Mouse (Mus musculus): ENCODE data around the gene Lmna. TPM values are rescaled to one million over a fixed set of nuclear protein-coding genes. Genes with fewer than 3 reads are reported as not detected.

The Lmna gene
- polyA plus RNA-seq, 1 experiment from 2014 or later = 109 TPM

DNA sequence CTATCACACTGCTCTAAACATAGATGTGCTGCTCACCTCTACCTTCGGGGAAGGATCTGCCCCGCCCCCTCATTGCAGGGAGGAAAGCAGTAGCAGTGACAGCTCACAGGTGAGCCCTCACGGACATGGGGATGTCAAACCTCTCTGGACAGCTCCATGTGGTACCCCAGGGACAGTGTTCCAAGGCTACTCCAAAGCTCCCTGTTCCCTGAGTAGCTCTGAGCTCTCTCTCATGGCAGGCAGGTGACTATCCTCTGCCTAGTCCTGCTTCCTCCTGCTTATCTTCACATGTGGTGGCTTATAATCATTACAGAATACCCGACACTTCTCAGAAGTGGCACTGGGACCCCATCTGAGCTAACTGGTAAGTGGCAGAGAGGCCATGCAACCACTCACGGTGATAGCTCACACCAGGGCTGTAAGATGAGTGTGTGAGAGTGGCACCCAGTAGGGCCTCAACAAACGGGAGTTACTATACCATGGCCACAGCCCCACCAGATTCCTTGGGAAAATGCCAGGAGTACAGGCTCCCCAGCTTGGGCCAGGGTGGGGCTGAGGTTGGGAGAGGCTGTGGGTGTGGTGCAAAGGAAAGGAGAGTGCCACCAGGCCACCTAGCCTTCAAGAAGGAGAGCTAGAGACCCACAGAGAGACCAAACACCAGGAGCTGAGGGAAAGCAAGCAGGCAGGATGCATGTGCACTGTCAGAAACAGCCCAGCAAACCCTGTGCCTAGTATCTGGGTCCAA lies 37.1 kb upstream of the Lmna start:
- no peaks in the 10 kb centered on the region for H3K27me3 ChIP-seq
- H3K4me3 ChIP-seq = no peak overlapping the region
- peaks cover 11% of the 10 kb centered on the region for H3K4me1 ChIP-seq
- ATAC-seq (ENCODE audit: insufficient number of reproducible peaks, insufficient read depth, low FRiP score, low TSS enrichment) = no peak
- H3K9me3 ChIP-seq = no peaks in the 10 kb centered on the region
- no peak overlapping the region for H3K4me2 ChIP-seq (replicated peaks)
- 78% methylated on average over 6 of the region's 6 CpGs for WGBS
- no peak overlapping the region for H3K27ac ChIP-seq
- no peak overlapping the region for H3K9ac ChIP-seq
- no peaks in the 10 kb centered on the region for H3K36me3 ChIP-seq

DNA sequence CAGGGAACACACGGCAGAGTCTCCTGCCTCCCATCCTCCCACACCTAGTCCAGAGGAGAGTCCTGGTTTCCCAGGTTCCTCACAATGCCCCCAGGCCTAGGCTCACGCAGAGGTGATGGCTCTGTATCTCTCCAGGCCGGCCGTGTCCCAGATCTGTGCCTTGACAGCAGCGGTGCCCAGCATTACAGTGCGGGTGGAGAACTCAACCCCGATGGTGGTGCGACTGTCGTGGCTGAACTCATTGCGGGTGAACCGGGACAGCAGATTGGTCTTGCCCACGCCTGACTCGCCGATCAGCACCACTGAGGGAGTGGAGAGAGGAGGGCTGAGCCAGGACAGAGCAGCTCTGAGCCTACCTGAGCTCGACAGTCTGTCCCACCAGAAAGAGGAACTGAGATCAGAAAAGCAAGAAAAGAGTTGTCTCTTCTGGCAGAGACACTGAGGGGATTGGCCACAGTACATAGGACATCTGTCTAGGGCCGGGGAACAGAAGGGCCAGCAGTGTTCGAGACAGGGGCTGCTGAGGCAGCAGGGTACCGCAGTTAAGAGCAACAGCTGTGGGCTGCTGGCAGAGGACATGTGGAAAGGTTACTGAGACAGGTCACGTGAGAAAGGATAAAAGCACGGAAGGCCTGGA lies 35.3 kb upstream of the Lmna start:
- no peak for ATAC-seq (ENCODE audit: insufficient number of reproducible peaks, insufficient read depth, low FRiP score, low TSS enrichment)
- Histone ChIP-seq H3K36me3 (peaks cover 13% of the 10 kb centered on the region), H3K4me1 (peaks cover 17% of the 10 kb centered on the region), H3K4me3 (no peak overlapping the region), H3K9me3 (no peaks in the 10 kb centered on the region), H3K27ac (no peak overlapping the region), H3K27me3 (no peaks in the 10 kb centered on the region), H3K9ac (no peak overlapping the region), H3K4me2 (replicated peaks) (no peak overlapping the region)
- WGBS = 59% methylated on average over 20 of the region's 20 CpGs

DNA sequence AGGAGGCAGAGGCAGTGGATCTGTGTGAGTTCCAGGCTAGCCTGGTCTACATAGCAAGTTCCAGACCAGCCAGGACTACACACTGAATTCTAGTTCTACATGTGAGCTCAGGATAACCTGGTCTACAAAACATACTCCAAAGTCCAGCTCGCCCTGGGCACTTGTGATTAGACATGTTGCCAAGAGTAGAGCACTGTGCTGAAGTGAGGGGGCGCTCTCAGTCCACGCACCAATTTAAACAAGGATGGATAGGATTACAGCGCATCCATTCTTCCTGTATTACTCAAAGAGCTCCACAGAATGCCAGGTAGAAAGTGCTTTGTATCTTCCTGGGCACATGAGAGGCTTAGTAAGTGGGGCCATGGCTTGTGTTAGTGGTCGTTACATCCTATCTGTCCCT lies 34.8 kb upstream of the Lmna start:
- Histone ChIP-seq H3K27me3 (no peaks in the 10 kb centered on the region), H3K36me3 (peaks cover 16% of the 10 kb centered on the region), H3K4me3 (no peak overlapping the region), H3K9ac (no peak overlapping the region), H3K4me2 (replicated peaks) (no peak overlapping the region), H3K4me1 (peaks cover 19% of the 10 kb centered on the region), H3K27ac (no peak overlapping the region), H3K9me3 (no peaks in the 10 kb centered on the region)
- WGBS = 34% methylated on average over 5 of the region's 5 CpGs
- no peak for ATAC-seq (ENCODE audit: insufficient number of reproducible peaks, insufficient read depth, low FRiP score, low TSS enrichment)

DNA sequence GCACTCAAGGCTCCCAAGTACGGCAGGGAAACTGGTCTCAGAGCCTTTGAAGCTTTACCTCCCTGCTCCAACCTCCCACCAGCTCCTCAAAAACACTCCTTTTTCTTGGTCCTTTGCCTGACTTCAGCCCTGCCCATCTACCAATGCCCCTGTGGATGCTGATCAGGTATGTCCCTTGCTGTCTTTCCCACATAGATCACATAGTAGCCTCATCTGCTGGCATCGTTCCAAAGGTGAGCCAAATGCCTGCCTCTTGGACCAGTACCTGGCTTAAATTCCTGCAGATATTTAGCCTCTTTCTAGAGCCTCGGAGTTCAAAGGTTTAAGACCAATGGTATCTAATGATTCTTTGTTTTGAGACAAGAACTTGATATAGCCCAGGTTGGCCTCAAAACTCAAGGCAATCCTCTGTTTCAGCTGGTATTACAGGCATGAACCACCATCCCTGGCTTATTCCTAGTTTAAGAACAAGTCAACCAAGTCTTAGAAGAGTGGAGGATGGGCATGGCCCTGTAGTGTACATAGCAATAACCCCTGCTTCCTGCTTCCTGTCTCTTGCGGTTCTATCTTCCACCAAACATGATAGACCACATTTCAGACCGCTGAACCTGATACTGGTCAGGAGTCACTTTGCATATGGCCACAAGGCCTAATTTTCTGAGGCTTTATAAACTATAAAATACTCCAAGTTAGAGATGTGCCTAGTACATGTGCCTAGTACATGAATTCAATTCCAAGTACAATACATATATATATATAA lies 34.1 kb upstream of the Lmna start:
- 69% methylated on average over 5 of the region's 5 CpGs for WGBS
- no peak overlapping the region for H3K27ac ChIP-seq
- no peaks in the 10 kb centered on the region for H3K9me3 ChIP-seq
- H3K4me3 ChIP-seq = no peak overlapping the region
- H3K9ac ChIP-seq = no peak overlapping the region
- peaks cover 23% of the 10 kb centered on the region for H3K4me1 ChIP-seq
- no peak overlapping the region for H3K4me2 ChIP-seq (replicated peaks)
- H3K27me3 ChIP-seq = no peaks in the 10 kb centered on the region
- H3K36me3 ChIP-seq = peaks cover 17% of the 10 kb centered on the region
- no peak for ATAC-seq (ENCODE audit: insufficient number of reproducible peaks, insufficient read depth, low FRiP score, low TSS enrichment)

DNA sequence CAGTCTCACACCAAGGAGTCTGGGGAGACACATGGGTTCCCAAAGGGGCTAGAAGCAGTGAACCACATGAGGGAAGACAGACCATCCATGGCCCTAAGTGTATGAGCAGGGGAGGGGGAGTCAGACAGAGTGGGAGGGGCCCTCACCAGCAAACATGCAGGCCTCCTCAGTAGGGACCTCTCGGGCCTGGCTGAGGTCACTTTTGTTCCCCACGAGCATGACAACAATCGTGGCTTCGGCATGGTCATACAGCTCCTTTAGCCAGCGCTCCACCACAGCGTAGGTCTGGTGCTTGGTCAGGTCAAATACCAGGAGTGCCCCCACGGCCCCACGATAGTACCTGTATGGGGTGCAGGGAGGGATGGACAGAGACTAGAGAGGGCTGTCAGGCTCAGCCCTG lies 33.4 kb upstream of the Lmna start:
- peaks cover 24% of the 10 kb centered on the region for H3K36me3 ChIP-seq
- no peaks in the 10 kb centered on the region for H3K27me3 ChIP-seq
- H3K9me3 ChIP-seq = no peaks in the 10 kb centered on the region
- no peak for ATAC-seq (ENCODE audit: insufficient number of reproducible peaks, insufficient read depth, low FRiP score, low TSS enrichment)
- H3K27ac ChIP-seq = no peak overlapping the region
- H3K4me3 ChIP-seq = no peak overlapping the region
- WGBS = 77% methylated on average over 8 of the region's 8 CpGs
- no peak overlapping the region for H3K9ac ChIP-seq
- peaks cover 30% of the 10 kb centered on the region for H3K4me1 ChIP-seq
- H3K4me2 ChIP-seq (replicated peaks) = no peak overlapping the region

DNA sequence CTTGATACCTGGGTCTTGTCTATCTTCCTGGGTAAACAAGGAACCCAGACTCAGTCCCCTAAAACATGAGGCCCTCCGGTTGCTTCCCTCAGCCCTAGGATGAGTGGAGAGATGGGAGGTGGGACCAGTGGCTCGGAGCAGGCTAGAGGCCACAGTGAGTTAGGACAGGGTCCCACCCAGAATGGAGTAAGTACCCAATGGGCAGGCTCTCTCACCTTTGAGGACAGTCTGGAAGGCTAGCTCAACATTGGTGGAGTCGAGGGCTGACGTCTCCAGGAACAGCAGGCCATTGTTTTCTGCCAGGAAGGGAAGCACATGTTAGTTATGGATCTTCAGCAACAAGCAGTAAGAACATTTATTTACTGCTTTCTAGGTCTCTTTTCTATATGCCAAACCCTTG lies 32.7 kb upstream of the Lmna start:
- no peaks in the 10 kb centered on the region for H3K27me3 ChIP-seq
- H3K27ac ChIP-seq = 0 out of 2 replicates have a peak overlapping the region, but pooled peaks have one; percentile 23
- H3K9ac ChIP-seq = no peak overlapping the region
- no peaks in the 10 kb centered on the region for H3K9me3 ChIP-seq
- peaks cover 31% of the 10 kb centered on the region for H3K36me3 ChIP-seq
- no peak overlapping the region for H3K4me3 ChIP-seq
- 38% methylated on average over 4 of the region's 4 CpGs for WGBS
- H3K4me2 ChIP-seq (replicated peaks) = no peak overlapping the region
- peaks cover 37% of the 10 kb centered on the region for H3K4me1 ChIP-seq
- ATAC-seq (ENCODE audit: insufficient number of reproducible peaks, insufficient read depth, low FRiP score, low TSS enrichment) = no peak

DNA sequence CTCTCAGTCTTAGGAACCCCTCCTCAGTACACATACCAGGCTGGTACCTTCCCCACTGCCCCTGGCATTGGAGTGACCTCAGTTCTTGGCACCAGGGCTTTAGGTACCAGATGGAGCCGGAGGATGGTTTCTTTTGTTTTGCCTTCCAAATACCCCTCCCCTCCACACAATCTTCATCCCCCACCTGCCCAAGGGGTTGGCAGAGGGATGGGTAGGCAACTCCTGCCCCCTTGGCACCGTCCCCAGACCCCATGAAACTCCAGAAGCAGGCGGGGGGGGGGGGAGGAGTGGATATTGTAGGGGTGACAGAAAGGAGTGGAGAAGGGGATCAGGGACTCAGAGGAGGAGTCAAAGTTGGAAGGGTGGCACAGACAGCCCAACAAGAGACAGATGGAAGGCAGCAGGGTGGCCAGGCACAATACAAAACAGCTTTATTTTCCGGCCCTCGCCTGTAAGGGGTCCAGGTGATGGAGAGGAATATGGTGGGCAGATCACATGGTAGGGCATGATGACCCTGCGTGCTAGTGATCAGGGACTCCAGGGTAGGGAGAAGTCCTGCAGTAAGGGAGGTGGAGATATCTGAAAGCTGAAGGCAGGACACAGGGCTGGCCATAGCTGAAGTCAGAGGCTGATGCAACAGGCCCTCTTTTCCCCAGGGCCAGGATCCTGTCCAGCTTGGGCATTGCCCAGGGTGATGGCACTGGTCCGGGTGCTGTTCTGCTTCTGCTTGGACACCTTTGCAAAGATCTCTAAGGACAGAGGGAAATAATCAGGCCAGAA lies 32.1 kb upstream of the Lmna start:
- peak overlapping the region; percentile 72 for H3K27ac ChIP-seq
- H3K4me2 ChIP-seq (replicated peaks) = no peak overlapping the region
- H3K27me3 ChIP-seq = no peaks in the 10 kb centered on the region
- no peaks in the 10 kb centered on the region for H3K9me3 ChIP-seq
- 79% methylated on average over 6 of the region's 7 CpGs for WGBS
- H3K36me3 ChIP-seq = peaks cover 37% of the 10 kb centered on the region
- ATAC-seq (ENCODE audit: insufficient number of reproducible peaks, insufficient read depth, low FRiP score, low TSS enrichment) = no peak
- no peak overlapping the region for H3K4me3 ChIP-seq
- peaks cover 43% of the 10 kb centered on the region for H3K4me1 ChIP-seq
- H3K9ac ChIP-seq = no peak overlapping the region

DNA sequence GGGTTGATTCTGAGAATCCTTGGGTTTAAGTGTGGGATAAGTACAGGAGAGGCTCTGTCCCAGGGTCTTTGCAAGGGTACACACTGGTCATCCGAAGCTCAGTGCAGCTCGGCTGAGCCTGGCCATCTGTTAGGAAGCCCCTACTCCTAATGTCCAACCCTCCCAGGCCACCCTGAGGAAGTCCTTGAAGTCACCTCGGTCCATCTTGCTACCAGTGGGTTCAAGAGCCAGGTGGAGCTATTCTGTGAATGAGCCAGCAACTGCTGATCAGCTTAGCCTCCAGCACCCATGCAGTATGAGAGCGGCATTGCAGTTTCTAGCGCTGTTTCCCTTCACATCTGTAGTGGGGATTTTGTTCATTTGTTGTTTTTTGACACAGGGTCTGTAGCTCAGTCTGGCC lies 30.3 kb upstream of the Lmna start:
- H3K4me2 ChIP-seq (replicated peaks) = no peak overlapping the region
- H3K9me3 ChIP-seq = no peaks in the 10 kb centered on the region
- H3K27me3 ChIP-seq = no peaks in the 10 kb centered on the region
- 48% methylated on average over 5 of the region's 5 CpGs for WGBS
- no peak for ATAC-seq (ENCODE audit: insufficient number of reproducible peaks, insufficient read depth, low FRiP score, low TSS enrichment)
- H3K36me3 ChIP-seq = peaks cover 47% of the 10 kb centered on the region
- H3K9ac ChIP-seq = no peak overlapping the region
- no peak overlapping the region for H3K4me3 ChIP-seq
- peak overlapping the region; percentile 57; the same call in 1 of the 2 replicates for H3K27ac ChIP-seq
- H3K4me1 ChIP-seq = peaks cover 61% of the 10 kb centered on the region

DNA sequence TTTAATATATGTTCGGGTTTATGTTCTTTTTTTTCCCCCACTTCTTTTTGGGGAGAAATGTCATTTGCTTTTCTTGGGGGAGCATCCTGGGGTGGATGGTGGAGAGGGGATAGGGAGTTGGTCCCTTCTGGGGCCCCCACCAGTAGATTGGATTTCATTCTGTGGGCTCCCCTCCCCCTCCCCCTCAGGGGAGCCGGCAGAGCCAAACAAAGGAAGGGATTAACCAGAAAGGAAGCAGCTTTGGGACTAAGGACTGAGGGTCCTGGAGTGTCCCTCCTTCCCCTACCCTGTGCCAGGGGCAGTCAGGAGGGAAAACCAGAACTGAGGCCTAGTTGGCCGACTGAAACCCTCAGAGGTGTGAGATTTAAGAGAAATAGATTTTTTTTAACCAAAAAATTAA lies 29.6 kb upstream of the Lmna start:
- Histone ChIP-seq H3K27ac (peak overlapping the region; percentile 36; the same call in 1 of the 2 replicates), H3K27me3 (no peaks in the 10 kb centered on the region), H3K9ac (no peak overlapping the region; the same call in 1 of the 2 replicates), H3K4me1 (peaks cover 68% of the 10 kb centered on the region), H3K4me2 (replicated peaks) (0 out of 2 replicates have a peak overlapping the region, but pooled peaks have one; percentile 11), H3K36me3 (peaks cover 47% of the 10 kb centered on the region), H3K9me3 (no peaks in the 10 kb centered on the region), H3K4me3 (no peak overlapping the region)
- no peak for ATAC-seq (ENCODE audit: insufficient number of reproducible peaks, insufficient read depth, low FRiP score, low TSS enrichment)
- 9% methylated on average over 3 of the region's 3 CpGs for WGBS

DNA sequence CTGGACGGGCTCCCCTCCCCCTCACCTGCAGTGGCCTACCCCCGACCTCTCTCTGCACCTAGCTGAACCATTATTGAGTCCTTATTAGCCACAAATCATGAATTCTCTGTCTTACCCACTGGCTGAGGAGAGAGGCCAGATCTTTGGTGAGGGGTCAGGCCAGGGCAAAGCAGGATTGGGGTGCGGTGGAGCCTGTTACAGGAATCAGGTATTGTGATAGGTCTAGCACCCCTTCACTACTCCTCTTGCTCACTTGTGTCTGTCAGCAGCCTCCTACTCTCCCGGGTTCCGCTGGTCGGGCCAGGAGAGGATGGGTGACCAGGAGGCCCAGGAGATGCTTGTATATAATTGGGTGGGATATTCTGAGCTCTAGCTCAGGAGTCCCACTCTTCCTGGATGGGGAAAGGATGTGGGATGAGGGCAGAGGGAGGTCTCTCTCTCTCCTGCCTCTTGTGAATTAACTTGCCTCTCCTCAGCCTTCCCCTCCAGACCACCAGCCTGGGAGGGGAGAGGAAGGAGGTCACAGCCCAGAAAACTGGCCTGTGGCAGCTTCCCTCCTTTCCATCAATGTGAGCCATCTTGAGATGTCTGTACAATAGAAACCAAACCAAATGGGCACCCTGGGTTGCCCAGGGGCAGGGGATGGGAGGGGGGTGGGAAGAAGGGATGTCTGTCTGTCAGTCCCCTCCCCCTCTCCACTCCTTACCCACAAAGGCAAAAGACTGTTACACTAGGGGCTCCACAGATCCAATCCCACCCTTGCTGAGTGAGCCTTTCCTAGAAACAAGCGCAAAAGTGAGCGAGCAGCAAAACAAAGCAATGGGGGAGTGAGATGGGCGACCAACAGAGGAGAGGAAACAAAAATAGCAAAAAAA lies 28.8 kb upstream of the Lmna start:
- ATAC-seq (ENCODE audit: insufficient number of reproducible peaks, insufficient read depth, low FRiP score, low TSS enrichment) = no peak
- H3K4me1 ChIP-seq = peaks cover 69% of the 10 kb centered on the region
- H3K9ac ChIP-seq = peak overlapping the region; percentile 39; the same call in 1 of the 2 replicates
- H3K27me3 ChIP-seq = no peaks in the 10 kb centered on the region
- H3K9me3 ChIP-seq = no peaks in the 10 kb centered on the region
- H3K27ac ChIP-seq = peak overlapping the region; percentile 69; the same call in 1 of the 2 replicates
- peaks cover 47% of the 10 kb centered on the region for H3K36me3 ChIP-seq
- H3K4me2 ChIP-seq (replicated peaks) = peak overlapping the region; percentile 96
- WGBS = 19% methylated on average over 9 of the region's 9 CpGs
- H3K4me3 ChIP-seq = peak overlapping the region; percentile 12
